Mouse (Mus musculus) lung, adult 2 months (tissue): Measurements from ENCODE around the gene Cdc14a.
"Not testable (repeated sequence)": the region's sequence is repeated elsewhere in the genome, so short reads cannot be mapped to it uniquely, and the experiment has no call there.

Source experiments
- CTCF ChIP-seq: fragments of 200-500 bp; IDR thresholded peaks from 2 replicates; pipeline ENCODE4 v1.5.1; 2011; ENCODE audit warnings: mild to moderate bottlenecking, low read length, control low read depth; ENCODE audit not compliant: insufficient read depth
- POLR2A ChIP-seq: fragments of 200-500 bp; IDR thresholded peaks from 2 replicates; pipeline ENCODE4 v1.6.1; 2011; ENCODE audit warnings: low read depth, mild to moderate bottlenecking, control low read depth, low read length, borderline replicate concordance; ENCODE audit errors: extremely low read depth

GRCm38 (mm10) chr3:116347571-116347970 lies 76.3 kb downstream of the Cdc14a start:
- not testable (repeated sequence) for TF ChIP-seq CTCF, POLR2A
